Mouse (Mus musculus) limb, embryonic 10.5 days (tissue): ENCODE data around the gene 4930516K23Rik. TPM values are rescaled to one million over a fixed set of nuclear protein-coding genes. Genes with fewer than 3 reads are reported as not detected.

Source experiments
- DNase-seq: peaks from one replicate; pipeline ENCODE4 v3.0.0-alpha.2; 2017; ENCODE audit warnings: low spot score
- H3K27ac ChIP-seq: fragments of 300-500 bp; sonication (generic); 2 replicates; pipeline ENCODE4 v1.5.1; 2016; ENCODE audit warnings: mild to moderate bottlenecking
- H3K27me3 ChIP-seq: fragments of 300-500 bp; sonication (generic); 2 replicates; pipeline ENCODE4 v1.6.1; 2016; ENCODE audit warnings: low read depth, mild to moderate bottlenecking; ENCODE audit not compliant: poor library complexity, severe bottlenecking
- H3K36me3 ChIP-seq: fragments of 300-500 bp; sonication (generic); 2 replicates; pipeline ENCODE4 v1.6.1; 2016; ENCODE audit warnings: mild to moderate bottlenecking, moderate library complexity
- H3K4me1 ChIP-seq: fragments of 300-500 bp; sonication (generic); 2 replicates; pipeline ENCODE4 v1.6.1; 2016
- H3K4me3 ChIP-seq: fragments of 300-500 bp; sonication (generic); 2 replicates; pipeline ENCODE4 v1.5.1; 2016; ENCODE audit warnings: mild to moderate bottlenecking, moderate library complexity
- H3K9me3 ChIP-seq: fragments of 300-500 bp; sonication (generic); replicated peaks from 2 replicates; pipeline ENCODE4 v1.6.1; 2016; ENCODE audit warnings: mild to moderate bottlenecking
- WGBS: fragments of 180-500 bp; shearing (Covaris S2); methylation state at CpG from one replicate; pipeline ENCODE4 v1.1.7; 2016; 5-methylcytosine and 5-hydroxymethylcytosine counted together
- polyA plus RNA-seq: library from polyadenylated mRNA; unstranded; fragments of >200 nt; fragmentation: Nextera tagmentation; extraction: Ambion mirVana; gene quantifications from 2 replicates; pipeline ENCODE4 v1.2.1, GENCODE M21; 2016

The 4930516K23Rik gene
- polyA plus RNA-seq, result not detected in 2 replicates

DNA sequence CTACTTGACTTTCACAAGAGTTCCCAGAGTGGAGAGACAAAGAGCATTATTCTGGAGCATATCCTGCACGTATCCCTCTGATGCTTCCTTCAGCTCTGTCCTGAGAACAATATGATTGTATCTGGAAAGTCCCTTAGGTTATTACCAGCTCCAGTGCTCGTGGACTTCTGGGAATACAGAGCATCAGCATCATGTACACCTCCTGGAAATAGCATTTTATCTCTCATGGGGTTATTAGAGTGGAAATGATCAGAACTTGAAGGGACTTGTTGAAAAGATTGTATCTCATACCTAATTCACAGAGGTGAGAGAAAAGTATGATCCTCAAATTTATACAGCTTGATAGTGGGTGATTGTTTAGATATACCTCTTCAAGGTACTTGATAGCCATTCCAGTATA is at the start of gene 4930516K23Rik:
Gene 4930516K23Rik, minus strand, starts transcription at position 101 of the 400 bp plus-strand sequence.
- Histone ChIP-seq H3K4me1 (no peaks in the 10 kb centered on the region), H3K9me3 (no peaks in the 10 kb centered on the region), H3K27me3 (no peaks in the 10 kb centered on the region), H3K36me3 (no peaks in the 10 kb centered on the region), H3K4me3 (no peak within 1 kb of the TSS), H3K27ac (no peak within 1 kb of the TSS)
- no peak for DNase-seq
- whole genome bisulfite sequencing, result 68% methylated on average over 2 of the region's 2 CpGs

DNA sequence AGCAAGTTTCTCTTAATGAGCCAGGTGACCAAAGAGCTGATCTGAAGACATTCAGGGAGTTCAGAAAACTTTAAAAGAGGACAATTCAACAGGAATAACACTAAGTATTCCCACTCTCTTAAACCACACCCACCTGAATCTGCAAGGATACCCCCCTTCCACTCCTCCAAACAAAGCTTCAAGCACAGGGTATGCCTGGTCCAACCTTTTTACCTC is 43.4 kb upstream of the 4930516K23Rik start, which contains the start of gene Olfr646:
Gene Olfr646, plus strand, starts transcription at position 117 of the 216 bp plus-strand sequence.
- no peak for DNase-seq
- Histone ChIP-seq H3K27ac (no peak within 1 kb of the TSS), H3K27me3 (no peaks in the 10 kb centered on the region), H3K4me3 (no peak within 1 kb of the TSS), H3K4me1 (no peaks in the 10 kb centered on the region), H3K36me3 (no peaks in the 10 kb centered on the region), H3K9me3 (no peaks in the 10 kb centered on the region)

DNA sequence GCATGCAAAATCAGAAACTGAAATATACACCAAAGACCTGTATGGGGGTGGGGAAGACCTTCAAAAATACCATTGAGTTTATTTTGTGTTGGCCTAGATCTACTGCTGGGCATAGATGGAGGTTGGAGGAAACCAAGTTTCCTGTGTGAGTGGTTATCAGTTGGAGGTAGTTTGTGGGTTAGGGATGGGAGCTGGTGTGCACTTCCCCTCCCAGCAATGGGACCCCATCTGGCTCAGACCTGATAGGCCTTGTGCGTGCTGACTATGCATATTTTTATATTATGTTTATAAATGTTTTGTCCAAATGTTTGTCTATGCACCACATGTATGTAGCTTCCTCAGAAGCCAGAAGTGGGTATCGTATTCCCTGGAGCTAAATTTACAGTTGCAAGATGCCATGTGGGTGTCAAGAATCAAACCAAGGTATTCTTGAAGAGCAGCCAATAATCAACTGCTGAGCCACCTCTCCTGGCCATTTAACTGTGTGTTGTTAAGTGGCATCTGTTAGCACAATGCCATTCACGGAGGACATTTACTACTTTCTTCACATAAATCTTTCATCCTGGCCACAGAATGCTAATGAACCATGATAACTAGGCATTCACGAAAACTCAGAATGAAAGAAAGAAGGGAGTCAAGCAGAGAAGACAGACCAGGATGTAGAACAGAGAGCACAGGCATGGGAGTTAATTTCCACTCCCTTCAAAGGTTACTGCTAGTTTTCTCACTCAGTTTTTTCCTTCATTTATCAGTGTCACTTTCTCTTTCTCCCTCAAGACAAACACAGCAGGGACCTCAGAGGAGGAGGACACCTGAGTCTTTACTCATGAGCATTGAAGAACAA is 42.9 kb upstream of the 4930516K23Rik start:
- WGBS, result 55% methylated on average over 4 of the region's 4 CpGs

DNA sequence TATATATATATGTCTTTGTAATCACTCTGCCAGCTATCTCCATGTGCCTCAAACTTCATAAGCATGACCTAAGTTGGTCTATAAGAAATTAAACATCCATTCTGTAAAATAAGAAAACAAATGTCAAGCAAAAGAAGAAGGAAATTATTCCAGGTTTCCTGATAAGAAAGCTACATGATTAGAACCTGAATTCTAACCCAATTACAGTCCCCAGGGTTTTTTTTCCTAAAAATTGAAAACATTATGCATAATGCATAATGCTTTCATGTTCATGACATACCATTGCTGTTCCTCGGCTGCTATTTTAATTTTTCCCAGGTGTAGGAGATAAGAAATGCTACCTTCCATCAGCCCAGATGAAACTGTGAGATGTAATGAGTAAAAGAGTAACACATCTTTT is 24.1 kb upstream of the 4930516K23Rik start, which contains the start of gene Olfr645:
Gene Olfr645, minus strand, starts transcription at position 101 of the 400 bp plus-strand sequence.
- Histone ChIP-seq H3K4me3 (no peak within 1 kb of the TSS), H3K27ac (no peak within 1 kb of the TSS), H3K36me3 (no peaks in the 10 kb centered on the region), H3K9me3 (no peaks in the 10 kb centered on the region), H3K4me1 (no peaks in the 10 kb centered on the region), H3K27me3 (no peaks in the 10 kb centered on the region)
- 83% methylated on average over 1 of the region's 1 CpGs for whole genome bisulfite sequencing
- DNase-seq, result no peak

More for the DNA sequence above, 42.9 kb upstream of the 4930516K23Rik start:
- no peaks in the 10 kb centered on the region for H3K4me1 ChIP-seq
- H3K27me3 ChIP-seq, result no peaks in the 10 kb centered on the region
- H3K36me3 ChIP-seq, result no peaks in the 10 kb centered on the region
- DNase-seq, result no peak
- H3K27ac ChIP-seq, result no peak overlapping the region
- H3K9me3 ChIP-seq, result no peaks in the 10 kb centered on the region
- H3K4me3 ChIP-seq, result no peak overlapping the region

DNA sequence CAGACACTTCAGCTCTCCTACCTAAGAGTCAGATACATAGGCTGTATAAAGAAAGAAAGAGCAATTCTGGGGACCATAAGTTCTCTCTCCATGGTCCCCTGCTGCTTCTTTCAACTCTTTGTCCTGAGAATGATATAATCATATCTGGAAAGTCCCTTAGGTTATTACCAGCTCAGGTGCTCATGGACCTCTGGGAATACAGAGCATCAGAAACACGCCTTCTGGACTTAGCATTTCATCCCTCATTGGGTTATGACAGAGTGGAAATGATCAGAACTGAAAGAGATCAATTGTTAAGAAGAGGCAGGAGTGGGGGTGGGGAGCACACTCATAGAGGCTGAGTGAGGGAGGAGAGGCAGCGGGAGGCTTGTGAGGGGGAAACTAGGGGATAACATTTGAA is 10.5 kb upstream of the 4930516K23Rik start, which contains the start of gene Olfr644:
Gene Olfr644, minus strand, starts transcription at position 101 of the 400 bp plus-strand sequence.
- H3K27me3 ChIP-seq, result no peaks in the 10 kb centered on the region
- H3K36me3 ChIP-seq, result no peaks in the 10 kb centered on the region
- H3K9me3 ChIP-seq, result no peaks in the 10 kb centered on the region
- H3K4me1 ChIP-seq, result no peaks in the 10 kb centered on the region
- no peak within 1 kb of the TSS for H3K4me3 ChIP-seq
- no peak within 1 kb of the TSS for H3K27ac ChIP-seq
- 83% methylated on average over 2 of the region's 2 CpGs for WGBS
- no peak for DNase-seq

DNA sequence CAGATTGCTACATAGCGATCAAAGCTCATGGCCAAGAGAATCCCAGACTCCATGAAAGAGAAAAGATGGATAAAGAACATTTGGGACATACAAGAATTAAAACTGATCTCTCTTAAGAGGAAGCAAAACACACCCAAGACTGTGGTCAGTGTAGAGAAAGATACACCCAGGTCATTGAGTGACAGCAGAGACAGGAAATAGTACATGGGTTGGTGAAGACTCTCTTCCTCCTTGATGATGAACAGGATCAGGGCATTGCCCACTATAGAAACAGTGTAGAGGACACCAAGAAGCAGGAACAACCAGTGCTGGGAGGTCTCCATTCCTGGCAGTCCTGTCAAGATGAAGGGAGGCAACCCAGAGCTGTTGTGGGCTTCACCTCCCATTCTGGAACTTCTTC is 2.0 kb downstream of the 4930516K23Rik start:
- 76% methylated on average over 1 of the region's 1 CpGs for WGBS
- Histone ChIP-seq H3K27ac (no peak overlapping the region), H3K4me3 (no peak overlapping the region), H3K4me1 (no peaks in the 10 kb centered on the region), H3K27me3 (no peaks in the 10 kb centered on the region), H3K36me3 (no peaks in the 10 kb centered on the region), H3K9me3 (no peaks in the 10 kb centered on the region)
- no peak for DNase-seq

DNA sequence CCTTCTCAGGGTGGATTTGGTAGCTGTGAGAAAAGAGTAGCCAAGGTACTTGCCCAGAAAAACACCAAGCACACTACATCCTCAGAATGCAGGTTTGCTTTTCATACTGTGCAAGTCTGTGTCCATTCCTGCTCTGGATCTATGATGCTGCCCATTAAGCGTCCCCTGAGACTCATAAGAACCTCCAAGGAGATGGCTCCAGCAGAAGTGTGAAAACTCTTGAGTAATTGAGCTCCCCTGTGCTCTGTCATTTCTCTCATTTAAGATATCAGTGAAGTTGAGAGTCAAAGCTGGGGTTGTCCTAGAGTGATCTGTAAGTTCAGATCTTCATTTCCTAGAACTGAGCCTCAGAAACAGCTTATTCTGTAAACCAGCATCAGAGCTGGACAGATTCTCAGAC is 8.7 kb downstream of the 4930516K23Rik start, which contains the start of gene Olfr642:
Gene Olfr642, minus strand, starts transcription at position 101 of the 400 bp plus-strand sequence.
- Histone ChIP-seq H3K4me3 (no peak within 1 kb of the TSS), H3K4me1 (no peaks in the 10 kb centered on the region), H3K36me3 (no peaks in the 10 kb centered on the region), H3K9me3 (no peaks in the 10 kb centered on the region), H3K27me3 (no peaks in the 10 kb centered on the region), H3K27ac (no peak within 1 kb of the TSS)
- 78% methylated on average over 1 of the region's 1 CpGs for WGBS
- no peak for DNase-seq

DNA sequence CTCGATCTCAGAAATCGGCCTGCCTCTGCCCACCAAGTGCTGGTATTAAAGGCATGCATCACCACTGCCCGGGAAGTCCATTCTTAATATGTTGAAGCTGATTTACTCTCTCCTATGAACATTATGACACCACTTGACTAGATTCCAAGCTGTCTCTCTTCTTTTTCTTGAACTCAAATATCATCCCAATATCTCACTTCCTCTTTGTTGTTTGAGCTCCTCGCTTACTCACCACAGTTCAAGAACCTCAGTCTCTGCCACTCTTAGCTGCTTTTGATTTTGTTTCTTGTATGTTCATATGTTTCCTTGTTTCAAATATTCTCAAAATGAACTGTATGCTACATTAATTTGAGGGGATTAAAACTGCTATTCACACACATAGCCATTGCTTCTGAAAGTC is 10.5 kb downstream of the 4930516K23Rik start:
- no peaks in the 10 kb centered on the region for H3K27me3 ChIP-seq
- H3K9me3 ChIP-seq, result no peaks in the 10 kb centered on the region
- H3K27ac ChIP-seq, result no peak overlapping the region
- WGBS, result 88% methylated on average over 4 of the region's 4 CpGs
- no peaks in the 10 kb centered on the region for H3K4me1 ChIP-seq
- no peak overlapping the region for H3K4me3 ChIP-seq
- no peaks in the 10 kb centered on the region for H3K36me3 ChIP-seq
- no peak for DNase-seq

DNA sequence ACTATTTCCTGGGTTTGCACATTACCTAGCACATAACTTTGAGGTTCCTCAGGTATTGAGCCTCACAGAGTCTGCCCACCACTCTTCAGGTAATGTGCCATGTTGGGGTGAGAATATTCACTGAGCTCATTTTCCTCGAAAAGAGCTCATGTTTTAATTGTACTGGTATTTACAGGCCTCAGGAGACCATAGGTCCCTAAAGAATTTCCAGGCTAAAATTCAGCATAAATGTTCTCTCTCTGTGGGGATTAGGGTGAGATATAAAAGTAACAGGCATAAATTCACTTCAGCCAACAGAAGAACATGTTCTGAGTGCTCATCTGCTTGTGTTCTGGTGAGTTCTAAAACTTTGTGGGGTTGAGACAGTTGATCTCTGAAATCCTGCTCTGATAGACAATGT is 26.1 kb downstream of the 4930516K23Rik start, which contains the start of gene Olfr641:
Gene Olfr641, plus strand, starts transcription at position 301 of the 400 bp plus-strand sequence.
- 69% methylated on average over 1 of the region's 1 CpGs for WGBS
- H3K4me3 ChIP-seq, result no peak within 1 kb of the TSS
- no peaks in the 10 kb centered on the region for H3K27me3 ChIP-seq
- no peak within 1 kb of the TSS for H3K27ac ChIP-seq
- no peak for DNase-seq
- no peaks in the 10 kb centered on the region for H3K36me3 ChIP-seq
- H3K4me1 ChIP-seq, result no peaks in the 10 kb centered on the region
- no peaks in the 10 kb centered on the region for H3K9me3 ChIP-seq

DNA sequence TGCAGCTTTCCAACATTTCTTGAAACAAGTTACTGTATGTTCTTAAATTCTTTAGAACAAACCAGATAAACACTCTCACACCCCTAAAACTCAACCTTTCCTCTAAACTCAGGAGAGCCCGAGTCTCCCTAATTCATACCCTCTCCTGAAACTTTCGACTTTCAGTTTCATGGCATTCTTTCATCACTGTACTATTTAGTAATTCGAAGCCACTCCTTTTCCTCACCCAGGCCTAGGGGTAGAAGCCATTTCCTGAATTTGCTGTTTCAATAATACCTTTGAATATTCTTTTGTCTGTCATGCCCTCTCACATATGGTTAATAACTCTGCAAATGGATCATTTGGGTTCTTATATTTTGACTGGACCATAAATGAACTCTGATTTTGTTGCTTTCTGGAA is 34.3 kb downstream of the 4930516K23Rik start:
- no peaks in the 10 kb centered on the region for H3K36me3 ChIP-seq
- H3K27ac ChIP-seq, result no peak overlapping the region
- no peaks in the 10 kb centered on the region for H3K9me3 ChIP-seq
- 87% methylated on average over 3 of the region's 3 CpGs for WGBS
- no peaks in the 10 kb centered on the region for H3K27me3 ChIP-seq
- no peak for DNase-seq
- H3K4me1 ChIP-seq, result no peaks in the 10 kb centered on the region
- no peak overlapping the region for H3K4me3 ChIP-seq

DNA sequence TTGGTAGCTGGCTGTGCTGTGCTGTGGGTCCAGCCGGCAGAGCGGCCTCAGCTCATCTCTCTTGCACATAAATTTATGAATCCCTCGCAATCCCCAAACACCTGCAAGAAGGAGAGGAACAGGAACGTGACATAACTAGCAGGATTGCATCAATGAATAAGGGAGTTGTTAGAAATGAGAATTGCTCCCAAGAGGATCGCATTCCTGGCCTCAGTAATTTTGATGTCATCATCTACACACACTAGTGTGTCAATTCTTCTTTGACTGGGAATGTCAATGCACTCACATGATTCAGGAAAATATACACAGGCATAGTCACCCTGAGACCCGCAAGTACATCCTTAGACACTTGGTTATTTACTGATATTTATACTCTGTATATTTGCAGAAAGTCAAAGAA is 35.8 kb downstream of the 4930516K23Rik start, which contains the start of gene Olfr640:
Gene Olfr640, minus strand, starts transcription at position 101 of the 400 bp plus-strand sequence.
- Histone ChIP-seq H3K9me3 (no peaks in the 10 kb centered on the region), H3K4me1 (no peaks in the 10 kb centered on the region), H3K27ac (no peak within 1 kb of the TSS), H3K4me3 (no peak within 1 kb of the TSS), H3K36me3 (no peaks in the 10 kb centered on the region), H3K27me3 (no peaks in the 10 kb centered on the region)
- DNase-seq, result no peak
- 89% methylated on average over 6 of the region's 6 CpGs for WGBS

DNA sequence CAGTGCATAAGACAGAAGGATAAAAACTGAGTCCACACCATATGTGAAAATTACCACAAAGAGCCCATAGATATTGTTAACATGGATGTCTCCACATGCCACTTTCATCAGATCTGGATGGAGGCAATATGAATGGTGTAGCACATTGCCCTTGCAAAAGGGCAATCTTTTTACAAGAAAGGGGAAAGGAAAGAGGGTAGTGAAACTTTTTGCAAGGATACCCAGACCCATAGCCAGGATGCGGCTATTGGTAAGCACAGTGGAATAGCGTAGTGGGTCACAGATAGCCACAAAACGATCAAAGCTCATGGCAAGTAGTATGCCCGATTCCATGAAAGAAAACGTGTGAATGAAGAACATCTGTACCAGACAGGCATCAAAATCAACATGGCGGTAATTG is 39.6 kb downstream of the 4930516K23Rik start:
- no peaks in the 10 kb centered on the region for H3K9me3 ChIP-seq
- WGBS, result 91% methylated on average over 6 of the region's 6 CpGs
- no peaks in the 10 kb centered on the region for H3K4me1 ChIP-seq

DNA sequence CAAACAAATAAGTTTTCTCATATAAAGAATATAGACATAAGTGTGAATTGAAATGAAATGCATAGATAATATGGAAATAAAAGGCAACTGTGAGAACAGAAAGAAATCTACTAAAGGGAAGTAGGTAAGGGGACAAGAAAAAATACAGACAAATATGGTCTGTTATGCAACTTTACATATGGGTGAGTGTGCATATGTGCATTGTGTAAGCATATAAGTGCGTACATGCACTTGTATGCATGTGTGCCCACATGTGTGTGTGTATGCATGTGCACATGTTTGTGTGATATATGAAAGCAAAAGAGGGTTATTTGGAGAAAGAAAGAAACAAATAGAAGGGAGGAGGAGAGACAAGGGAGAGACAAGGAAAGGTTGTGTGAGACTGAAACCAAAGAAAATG is 42.3 kb downstream of the 4930516K23Rik start:
- DNase-seq, result no peak
- Histone ChIP-seq H3K9me3 (no peaks in the 10 kb centered on the region), H3K36me3 (no peaks in the 10 kb centered on the region), H3K4me3 (no peak overlapping the region), H3K4me1 (no peaks in the 10 kb centered on the region), H3K27me3 (no peaks in the 10 kb centered on the region), H3K27ac (no peak overlapping the region)
- WGBS, result 90% methylated on average over 1 of the region's 1 CpGs

More for the DNA sequence above, 39.6 kb downstream of the 4930516K23Rik start:
- Histone ChIP-seq H3K4me3 (no peak overlapping the region), H3K27ac (no peak overlapping the region), H3K27me3 (no peaks in the 10 kb centered on the region), H3K36me3 (no peaks in the 10 kb centered on the region)
- DNase-seq, result no peak
